Mouse (Mus musculus) cerebral cortex, adult 2 months (tissue): ENCODE results near the gene E2f1.

Source experiments
- WGBS: fragments of 180-500 bp; shearing (Covaris S2); methylation state at CpG from one replicate; pipeline ENCODE4 v1.1.7; 2018; 5-methylcytosine and 5-hydroxymethylcytosine counted together

The E2f1 gene

GRCm38 (mm10) chr2:154569836-154570286 lies at the start of gene E2f1:
Gene E2f1, minus strand, starts transcription at chr2:154569892.
- under 1% methylated on average over 42 of the region's 44 CpGs for WGBS

GRCm38 (mm10) chr2:154617061-154617460 lies 47.4 kb upstream of the E2f1 start:
- 93% methylated on average over 3 of the region's 3 CpGs for WGBS

- WGBS = 71% methylated on average over 5 of the region's 5 CpGs
These were observed 46.0 kb upstream of the E2f1 start for GRCm38 (mm10) chr2:154615674-154616073.

GRCm38 (mm10) chr2:154614841-154615576 lies 45.3 kb upstream of the E2f1 start:
- WGBS = 57% methylated on average over 19 of the region's 19 CpGs

- under 1% methylated on average over 85 of the region's 98 CpGs for WGBS
These were observed 43.7 kb upstream of the E2f1 start, which contains the start of the genes Zfp341 and 4930519P11Rik for GRCm38 (mm10) chr2:154613118-154614115. Gene Zfp341, plus strand, starts transcription at chr2:154613297. Gene 4930519P11Rik, minus strand, starts transcription at chr2:154613437.

GRCm38 (mm10) chr2:154609050-154609767 lies 39.5 kb upstream of the E2f1 start:
- 69% methylated on average over 10 of the region's 10 CpGs for WGBS

- 94% methylated on average over 1 of the region's 1 CpGs for WGBS
These were observed 37.3 kb upstream of the E2f1 start for GRCm38 (mm10) chr2:154606965-154607364.

- 28% methylated on average over 7 of the region's 7 CpGs for WGBS
These were observed 34.5 kb upstream of the E2f1 start for GRCm38 (mm10) chr2:154604156-154604555.

GRCm38 (mm10) chr2:154603638-154604153 lies 34.0 kb upstream of the E2f1 start, which contains the start of gene Pxmp4:
Gene Pxmp4, minus strand, starts transcription at chr2:154603708.
- WGBS = 0% methylated on average over 13 of the region's 13 CpGs

GRCm38 (mm10) chr2:154603007-154603637 lies 33.4 kb upstream of the E2f1 start:
- WGBS = 14% methylated on average over 22 of the region's 22 CpGs

GRCm38 (mm10) chr2:154601324-154601723 lies 31.6 kb upstream of the E2f1 start:
- 73% methylated on average over 3 of the region's 3 CpGs for WGBS

GRCm38 (mm10) chr2:154600586-154600985 lies 30.9 kb upstream of the E2f1 start:
- 73% methylated on average over 6 of the region's 6 CpGs for WGBS

- 94% methylated on average over 3 of the region's 3 CpGs for WGBS
These were observed 27.7 kb upstream of the E2f1 start for GRCm38 (mm10) chr2:154597399-154597798.

GRCm38 (mm10) chr2:154595775-154596174 lies 26.1 kb upstream of the E2f1 start:
- WGBS = 57% methylated on average over 5 of the region's 5 CpGs

- WGBS = 75% methylated on average over 3 of the region's 3 CpGs
These were observed 23.3 kb upstream of the E2f1 start for GRCm38 (mm10) chr2:154593025-154593424.

GRCm38 (mm10) chr2:154591239-154591638 lies 21.5 kb upstream of the E2f1 start:
- 80% methylated on average over 3 of the region's 3 CpGs for WGBS

- 53% methylated on average over 4 of the region's 4 CpGs for WGBS
These were observed 19.4 kb upstream of the E2f1 start for GRCm38 (mm10) chr2:154589051-154589450.

GRCm38 (mm10) chr2:154586405-154586804 lies 16.7 kb upstream of the E2f1 start:
- 64% methylated on average over 5 of the region's 5 CpGs for WGBS

GRCm38 (mm10) chr2:154584931-154585601 lies 15.4 kb upstream of the E2f1 start:
- 31% methylated on average over 17 of the region's 17 CpGs for WGBS
